Mouse (Mus musculus) liver, embryonic 16.5 days (tissue): ENCODE data around the gene Spin1. TPM values are rescaled to one million over a fixed set of nuclear protein-coding genes. Genes with fewer than 3 reads are reported as not detected.
A peak's percentile ranks its signal among the peaks of the same experiment; 100 is the strongest.

ENCODE experiments used
- ATAC-seq: fragments of 200-750 bp; cut with Nextera tagmentation; 2 replicates; pipeline ENCODE4 v1.8.0; 2017; ENCODE audit warnings: low read depth, mild to moderate bottlenecking, moderate number of reproducible peaks, moderate library complexity
- H3K27ac ChIP-seq: fragments of 300-500 bp; sonication (generic); 2 replicates; pipeline ENCODE4 v1.5.1; 2014; ENCODE audit warnings: mild to moderate bottlenecking, low read length
- H3K27me3 ChIP-seq: fragments of 300-500 bp; sonication (generic); 2 replicates; pipeline ENCODE4 v1.6.1; 2014; ENCODE audit warnings: low read depth, low read length, mixed read lengths; ENCODE audit not compliant: control insufficient read depth, insufficient read depth
- H3K36me3 ChIP-seq: fragments of 300-500 bp; sonication (generic); 2 replicates; pipeline ENCODE4 v1.6.1; 2014; ENCODE audit warnings: mild to moderate bottlenecking; ENCODE audit not compliant: control insufficient read depth, insufficient read depth
- H3K4me1 ChIP-seq: fragments of 300-500 bp; sonication (generic); 2 replicates; pipeline ENCODE4 v1.6.1; 2014; ENCODE audit warnings: low read depth, low read length, mixed read lengths; ENCODE audit not compliant: control insufficient read depth
- H3K4me2 ChIP-seq: fragments of 300-500 bp; sonication (generic); 2 replicates; pipeline ENCODE4 v1.6.1; 2014; ENCODE audit warnings: low read depth, low read length, mixed read lengths
- H3K4me3 ChIP-seq: fragments of 300-500 bp; sonication (generic); 2 replicates; pipeline ENCODE4 v1.5.1; 2014; ENCODE audit warnings: low read depth, mild to moderate bottlenecking, low read length
- H3K9ac ChIP-seq: fragments of 300-500 bp; sonication (generic); 2 replicates; pipeline ENCODE4 v1.6.1; 2014; ENCODE audit warnings: low read depth, low read length
- H3K9me3 ChIP-seq: fragments of 300-500 bp; sonication (generic); replicated peaks from 2 replicates; pipeline ENCODE4 v1.6.1; 2016; ENCODE audit warnings: low read length; ENCODE audit not compliant: control insufficient read depth
- WGBS: fragments of 180-500 bp; shearing (Covaris S2); extraction: QIAGEN DNeasy Blood & Tissue Kit; methylation state at CpG from one replicate; pipeline ENCODE4 v1.1.7; 2014; ENCODE audit not compliant: insufficient replicate concordance; 5-methylcytosine and 5-hydroxymethylcytosine counted together
- polyA plus RNA-seq: library from polyadenylated mRNA; unstranded; fragments of >200 nt; fragmentation: Nextera tagmentation; extraction: Ambion mirVana; gene quantifications from 2 replicates; pipeline ENCODE4 v1.2.1, GENCODE M21; 2015

Gene Spin1
- polyA plus RNA-seq, 1 experiment from 2014 or later: 9.7 TPM

GRCm38 (mm10) chr13:51089058-51089457 lies 11.6 kb upstream of the Spin1 start:
- no peak overlapping the region for H3K4me3 ChIP-seq
- H3K27ac ChIP-seq: no peak overlapping the region
- ATAC-seq: no peak

DNA sequence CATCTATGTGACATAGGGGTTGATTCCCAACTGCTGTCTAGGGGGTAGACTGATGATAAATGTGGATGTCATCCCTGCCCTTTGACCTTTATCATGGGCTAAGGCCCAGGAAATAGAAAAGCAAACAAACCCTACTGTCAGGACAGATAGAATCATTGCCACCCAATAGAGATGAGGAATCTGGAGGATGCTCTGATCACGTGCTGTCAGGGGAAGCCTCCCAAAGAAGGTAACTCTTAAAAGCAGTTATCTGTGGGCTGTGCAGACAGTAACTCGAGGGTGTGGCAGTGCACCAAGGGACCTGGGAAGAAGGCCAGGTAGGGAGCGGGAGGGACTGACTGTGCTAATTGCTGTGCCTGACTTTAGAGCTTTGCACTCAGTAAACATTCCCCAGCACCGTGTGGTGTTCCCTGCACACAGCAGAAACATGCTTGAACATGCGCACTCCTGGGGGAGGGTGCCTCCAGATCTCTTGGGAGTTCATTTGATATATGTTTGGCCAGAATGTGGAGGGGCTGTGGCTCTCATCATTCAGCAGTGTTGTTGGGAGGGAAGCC lies 10.5 kb upstream of the Spin1 start:
- Histone ChIP-seq H3K27ac (no peak overlapping the region), H3K4me3 (no peak overlapping the region)
- WGBS: 48% methylated on average over 5 of the region's 5 CpGs

More at GRCm38 (mm10) chr13:51089058-51089457, 11.6 kb upstream of the Spin1 start:
- no peaks in the 10 kb centered on the region for H3K27me3 ChIP-seq
- no peaks in the 10 kb centered on the region for H3K9me3 ChIP-seq
- 54% methylated on average over 4 of the region's 4 CpGs for WGBS
- H3K4me1 ChIP-seq: no peaks in the 10 kb centered on the region
- H3K9ac ChIP-seq: no peak overlapping the region
- no peak overlapping the region for H3K4me2 ChIP-seq
- H3K36me3 ChIP-seq: no peaks in the 10 kb centered on the region

GRCm38 (mm10) chr13:51093430-51093829 lies 7.2 kb upstream of the Spin1 start:
- no peak overlapping the region for H3K9ac ChIP-seq
- H3K9me3 ChIP-seq: no peaks in the 10 kb centered on the region
- H3K4me1 ChIP-seq: no peaks in the 10 kb centered on the region
- H3K36me3 ChIP-seq: no peaks in the 10 kb centered on the region
- no peak overlapping the region for H3K4me3 ChIP-seq
- no peak overlapping the region for H3K4me2 ChIP-seq
- no peaks in the 10 kb centered on the region for H3K27me3 ChIP-seq
- 42% methylated on average over 5 of the region's 5 CpGs for WGBS
- H3K27ac ChIP-seq: no peak overlapping the region
- no peak for ATAC-seq

More for the DNA sequence above, 10.5 kb upstream of the Spin1 start:
- Histone ChIP-seq H3K9ac (no peak overlapping the region), H3K4me2 (no peak overlapping the region), H3K9me3 (no peaks in the 10 kb centered on the region), H3K36me3 (no peaks in the 10 kb centered on the region), H3K4me1 (no peaks in the 10 kb centered on the region), H3K27me3 (no peaks in the 10 kb centered on the region)
- ATAC-seq: no peak

- Histone ChIP-seq H3K4me2 (no peak overlapping the region), H3K9me3 (no peaks in the 10 kb centered on the region), H3K36me3 (no peaks in the 10 kb centered on the region), H3K27me3 (no peaks in the 10 kb centered on the region), H3K4me3 (no peak overlapping the region), H3K4me1 (no peaks in the 10 kb centered on the region), H3K9ac (no peak overlapping the region), H3K27ac (no peak overlapping the region)
- WGBS: 63% methylated on average over 16 of the region's 16 CpGs
- no peak for ATAC-seq
These were observed 6.1 kb upstream of the Spin1 start for GRCm38 (mm10) chr13:51094323-51095195.

GRCm38 (mm10) chr13:51095196-51095715 lies 5.4 kb upstream of the Spin1 start:
- no peak overlapping the region for H3K4me2 ChIP-seq
- no peaks in the 10 kb centered on the region for H3K9me3 ChIP-seq
- H3K4me3 ChIP-seq: no peak overlapping the region
- H3K9ac ChIP-seq: no peak overlapping the region
- ATAC-seq: no peak
- H3K36me3 ChIP-seq: no peaks in the 10 kb centered on the region
- H3K27me3 ChIP-seq: no peaks in the 10 kb centered on the region; the same call in 1 of the 2 replicates
- H3K27ac ChIP-seq: no peak overlapping the region
- no peaks in the 10 kb centered on the region; the same call in 1 of the 2 replicates for H3K4me1 ChIP-seq
- 65% methylated on average over 7 of the region's 7 CpGs for WGBS

GRCm38 (mm10) chr13:51096644-51097043 lies 4.0 kb upstream of the Spin1 start:
- 65% methylated on average over 6 of the region's 6 CpGs for WGBS
- H3K27ac ChIP-seq: no peak overlapping the region
- H3K4me1 ChIP-seq: peaks cover under 1% of the 10 kb centered on the region; the same call in 1 of the 2 replicates
- H3K4me3 ChIP-seq: no peak overlapping the region
- no peak for ATAC-seq
- H3K36me3 ChIP-seq: no peaks in the 10 kb centered on the region
- H3K4me2 ChIP-seq: no peak overlapping the region
- no peak overlapping the region for H3K9ac ChIP-seq
- H3K9me3 ChIP-seq: no peaks in the 10 kb centered on the region
- no peaks in the 10 kb centered on the region; the same call in 1 of the 2 replicates for H3K27me3 ChIP-seq

- no peaks in the 10 kb centered on the region for H3K9me3 ChIP-seq
- no peaks in the 10 kb centered on the region; the same call in 1 of the 2 replicates for H3K27me3 ChIP-seq
- peak overlapping the region; percentile 88 for H3K4me2 ChIP-seq
- 0 out of 2 replicates have a peak, but pooled peaks cover 3% of the 10 kb centered on the region for H3K36me3 ChIP-seq
- peak overlapping the region; percentile 58 for H3K9ac ChIP-seq
- no peak overlapping the region for H3K27ac ChIP-seq
- ATAC-seq: no peak
- 9% methylated on average over 26 of the region's 26 CpGs for WGBS
- H3K4me3 ChIP-seq: peak overlapping the region; percentile 76
- peaks cover 3% of the 10 kb centered on the region for H3K4me1 ChIP-seq
These were observed 984 bp upstream of the Spin1 start for GRCm38 (mm10) chr13:51099560-51100232.

GRCm38 (mm10) chr13:51101016-51101776 lies 516 bp downstream of the Spin1 start:
- H3K36me3 ChIP-seq: 0 out of 2 replicates have a peak, but pooled peaks cover 3% of the 10 kb centered on the region
- peaks cover 3% of the 10 kb centered on the region for H3K4me1 ChIP-seq
- H3K4me2 ChIP-seq: peak overlapping the region; percentile 88
- no peaks in the 10 kb centered on the region; the same call in 1 of the 2 replicates for H3K27me3 ChIP-seq
- ATAC-seq: peak; percentile 76
- WGBS: under 1% methylated on average over 55 of the region's 89 CpGs
- no peaks in the 10 kb centered on the region for H3K9me3 ChIP-seq
- H3K4me3 ChIP-seq: peak overlapping the region; percentile 76
- H3K9ac ChIP-seq: peak overlapping the region; percentile 78
- H3K27ac ChIP-seq: peak overlapping the region; percentile 74
